Mouse (Mus musculus): Measurements from ENCODE around the gene Spopl. TPM values are rescaled to one million over a fixed set of nuclear protein-coding genes. Genes with fewer than 3 reads are reported as not detected.
A peak's percentile ranks its signal among the peaks of the same experiment; 100 is the strongest.
"Not testable (repeated sequence)": the region's sequence is repeated elsewhere in the genome, so short reads cannot be mapped to it uniquely, and the experiment has no call there.

The Spopl gene
- 0.18 and 0.88 TPM in 2 replicates for polyA plus RNA-seq (2012)

DNA sequence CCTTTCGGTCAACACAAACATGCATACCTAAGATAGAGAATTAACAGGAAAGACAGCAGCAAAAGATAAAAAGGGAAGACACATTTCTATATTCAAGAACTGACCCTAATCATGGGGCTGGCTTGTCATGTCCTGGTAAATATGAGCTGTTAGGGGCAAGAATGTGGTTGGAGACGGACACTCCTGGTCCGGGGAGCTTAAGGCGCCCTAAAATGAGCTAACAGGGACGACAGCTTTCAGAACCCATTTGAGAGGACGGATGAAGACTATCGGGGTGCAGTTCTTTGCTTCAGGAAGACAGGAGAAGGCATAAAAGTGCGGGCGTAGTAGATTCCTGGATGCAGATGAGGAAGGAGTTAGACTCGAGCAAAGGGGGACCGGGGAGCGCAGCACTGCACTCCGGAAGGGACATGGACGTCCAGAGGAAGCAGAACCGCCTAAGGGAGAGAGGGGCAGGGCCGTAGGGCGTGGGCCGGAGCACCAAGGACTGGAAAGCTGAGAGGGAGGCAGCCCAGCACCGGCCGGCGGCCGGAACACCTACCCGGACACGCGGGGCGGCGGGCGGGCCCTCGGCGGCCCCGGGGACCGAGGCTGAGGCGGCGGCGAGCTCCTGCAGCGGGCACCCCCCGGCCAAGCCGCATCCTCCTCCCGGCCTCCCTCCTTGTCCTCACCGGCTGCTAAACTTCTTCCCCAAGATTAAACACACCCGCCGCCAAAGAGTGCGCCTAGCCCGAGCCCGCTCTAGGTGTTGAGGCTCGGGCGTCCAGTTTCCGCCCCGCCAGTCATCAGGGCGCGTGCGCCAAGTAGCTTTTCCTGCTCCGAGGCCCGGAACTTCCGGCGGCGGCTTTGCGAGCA, at the start of gene Spopl:
Gene Spopl (minus strand): TSS at position 805 of the 855 bp plus-strand sequence.
- peaks cover 8% of the 10 kb centered on the region for H3K27me3 ChIP-seq (ENCODE audit: control insufficient read depth)
- peaks cover 37% of the 10 kb centered on the region for H3K4me1 ChIP-seq (ENCODE audit: control insufficient read depth)
- H3K9me3 ChIP-seq (ENCODE audit: control insufficient read depth, low read length) = no peaks in the 10 kb centered on the region
- H3K4me3 ChIP-seq (replicated peaks) = peak within 1 kb of the TSS; percentile 86
- peaks cover 14% of the 10 kb centered on the region for H3K36me3 ChIP-seq (ENCODE audit: control insufficient read depth)
- no peak for TF ChIP-seq TAL1 (IDR thresholded peaks at IDR 0.05; ENCODE audit: low read length)
- TF ChIP-seq GATA1 (IDR thresholded peaks at IDR 0.05; ENCODE audit: low read length) = no peak

DNA sequence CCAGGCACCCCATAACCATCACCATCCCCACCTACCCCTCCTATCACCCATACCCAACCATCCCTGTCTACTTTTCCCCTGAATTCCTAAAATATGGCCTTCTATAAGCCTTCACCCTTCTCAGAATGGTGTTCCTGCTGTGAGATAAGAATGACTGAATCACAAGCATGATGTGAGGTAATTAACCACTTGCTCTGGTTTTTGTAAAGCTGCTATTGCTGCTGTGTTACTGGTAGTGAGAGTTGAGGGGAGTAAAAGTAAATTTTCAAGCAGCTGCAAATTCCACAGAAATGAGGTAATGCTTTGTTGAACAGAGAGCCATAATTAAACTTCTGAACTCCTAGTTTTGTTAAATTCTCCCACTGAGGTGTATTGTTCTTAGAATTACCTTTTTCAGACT, 48.2 kb upstream of the Spopl start:
- H3K9me3 ChIP-seq (ENCODE audit: control insufficient read depth, low read length) = peaks cover 7% of the 10 kb centered on the region
- no peak overlapping the region for H3K4me3 ChIP-seq (replicated peaks)
- TF ChIP-seq TAL1 (IDR thresholded peaks at IDR 0.05; ENCODE audit: low read length) (no peak), GATA1 (IDR thresholded peaks at IDR 0.05; ENCODE audit: low read length) (no peak)
- no peaks in the 10 kb centered on the region for H3K27me3 ChIP-seq (ENCODE audit: control insufficient read depth)
- H3K36me3 ChIP-seq (ENCODE audit: control insufficient read depth) = no peaks in the 10 kb centered on the region
- no peaks in the 10 kb centered on the region for H3K4me1 ChIP-seq (ENCODE audit: control insufficient read depth)

DNA sequence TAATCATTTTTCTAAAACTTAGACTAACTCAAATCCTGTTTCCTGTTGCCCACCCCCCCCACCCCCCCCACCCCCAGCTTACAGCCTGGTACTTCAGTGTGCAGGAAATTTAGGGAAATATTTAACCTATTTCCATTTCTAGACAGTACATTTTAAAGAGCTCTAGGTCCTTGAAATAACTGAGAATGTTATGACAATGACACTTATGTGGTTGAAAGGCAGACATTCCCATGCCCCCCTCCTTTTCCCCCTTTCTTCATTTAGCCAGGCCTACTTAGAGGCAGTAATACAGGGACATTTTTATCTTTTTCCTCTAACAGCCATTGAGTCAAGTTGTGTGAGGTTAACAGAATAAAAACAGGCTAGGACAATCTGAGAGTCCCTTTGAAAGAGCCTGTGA, 46.1 kb upstream of the Spopl start:
- no peak for TF ChIP-seq TAL1 (IDR thresholded peaks at IDR 0.05; ENCODE audit: low read length)
- TF ChIP-seq GATA1 (IDR thresholded peaks at IDR 0.05; ENCODE audit: low read length) = no peak
- Histone ChIP-seq H3K36me3 (ENCODE audit: control insufficient read depth) (no peaks in the 10 kb centered on the region), H3K27me3 (ENCODE audit: control insufficient read depth) (no peaks in the 10 kb centered on the region), H3K4me3 (replicated peaks) (no peak overlapping the region), H3K9me3 (ENCODE audit: control insufficient read depth, low read length) (peaks cover 7% of the 10 kb centered on the region), H3K4me1 (ENCODE audit: control insufficient read depth) (no peaks in the 10 kb centered on the region)

DNA sequence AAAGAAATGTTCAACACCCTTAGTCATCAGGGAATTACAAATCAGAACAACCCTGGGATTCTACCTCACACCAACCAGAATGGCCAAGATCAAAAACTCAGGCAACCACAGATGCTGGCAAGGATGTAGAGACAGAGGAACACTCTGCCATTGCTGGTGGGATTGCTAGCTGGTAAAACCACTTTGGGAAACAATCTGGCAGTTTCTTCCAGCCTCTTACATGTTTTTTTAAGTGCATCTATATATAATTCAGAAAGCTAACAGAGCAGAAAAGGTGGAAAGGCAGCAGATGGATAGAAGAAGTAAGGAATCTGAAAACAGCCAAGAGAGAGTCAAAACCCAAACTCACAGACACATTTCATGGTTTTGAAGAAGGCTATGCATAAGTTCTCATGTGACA, 33.5 kb upstream of the Spopl start:
- no peaks in the 10 kb centered on the region for H3K36me3 ChIP-seq (ENCODE audit: control insufficient read depth)
- TF ChIP-seq GATA1 (IDR thresholded peaks at IDR 0.05; ENCODE audit: low read length) = no peak
- no peak for TF ChIP-seq TAL1 (IDR thresholded peaks at IDR 0.05; ENCODE audit: low read length)
- H3K4me1 ChIP-seq (ENCODE audit: control insufficient read depth) = no peaks in the 10 kb centered on the region
- H3K27me3 ChIP-seq (ENCODE audit: control insufficient read depth) = no peaks in the 10 kb centered on the region
- no peaks in the 10 kb centered on the region for H3K9me3 ChIP-seq (ENCODE audit: control insufficient read depth, low read length)
- H3K4me3 ChIP-seq (replicated peaks) = no peak overlapping the region

DNA sequence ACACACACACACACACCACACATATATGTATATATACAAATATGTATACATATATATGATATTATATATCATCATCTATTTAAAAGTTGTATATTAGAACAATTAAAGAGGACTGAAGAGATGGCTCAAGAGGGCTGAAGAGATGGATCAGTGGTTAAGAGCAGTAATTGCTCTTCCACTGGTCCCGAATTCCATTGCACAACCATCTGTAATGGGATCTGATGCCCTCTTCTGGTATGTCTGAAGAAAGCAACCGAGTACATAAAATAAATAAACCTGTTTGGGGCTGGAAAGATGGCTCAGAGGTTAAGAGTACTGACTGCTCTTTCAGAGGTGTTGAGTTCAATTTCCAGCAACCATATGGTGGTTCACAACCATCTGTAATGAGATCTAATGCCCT, 16.9 kb upstream of the Spopl start:
- H3K9me3 ChIP-seq (ENCODE audit: control insufficient read depth, low read length) = no peaks in the 10 kb centered on the region
- no peaks in the 10 kb centered on the region for H3K4me1 ChIP-seq (ENCODE audit: control insufficient read depth)
- H3K36me3 ChIP-seq (ENCODE audit: control insufficient read depth) = no peaks in the 10 kb centered on the region
- TF ChIP-seq TAL1 (IDR thresholded peaks at IDR 0.05; ENCODE audit: low read length) = no peak
- no peak for TF ChIP-seq GATA1 (IDR thresholded peaks at IDR 0.05; ENCODE audit: low read length)
- H3K4me3 ChIP-seq (replicated peaks) = no peak overlapping the region
- H3K27me3 ChIP-seq (ENCODE audit: control insufficient read depth) = no peaks in the 10 kb centered on the region

DNA sequence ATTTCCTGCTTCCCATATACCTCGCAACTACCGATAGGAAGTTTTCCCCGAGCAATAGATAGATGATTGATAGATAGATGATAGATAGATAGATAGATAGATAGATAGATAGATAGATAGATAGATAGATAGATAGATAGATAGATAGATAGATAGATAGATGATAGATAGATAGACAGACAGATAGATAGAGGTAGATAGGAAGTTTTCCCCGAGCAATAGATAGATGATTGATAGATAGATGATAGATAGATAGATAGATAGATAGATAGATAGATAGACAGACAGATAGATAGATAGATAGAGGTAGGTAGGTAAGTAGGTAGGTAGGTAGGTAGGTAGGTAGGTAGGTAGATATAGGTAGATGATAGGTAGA, 239 bp upstream of the Spopl start:
- not testable (repeated sequence) for H3K27me3 ChIP-seq (ENCODE audit: control insufficient read depth); H3K9me3 ChIP-seq (ENCODE audit: control insufficient read depth, low read length)
- H3K4me3 ChIP-seq (replicated peaks) = peak overlapping the region; percentile 86
- peaks cover 14% of the 10 kb centered on the region for H3K36me3 ChIP-seq (ENCODE audit: control insufficient read depth)
- H3K4me1 ChIP-seq (ENCODE audit: control insufficient read depth) = peaks cover 32% of the 10 kb centered on the region

DNA sequence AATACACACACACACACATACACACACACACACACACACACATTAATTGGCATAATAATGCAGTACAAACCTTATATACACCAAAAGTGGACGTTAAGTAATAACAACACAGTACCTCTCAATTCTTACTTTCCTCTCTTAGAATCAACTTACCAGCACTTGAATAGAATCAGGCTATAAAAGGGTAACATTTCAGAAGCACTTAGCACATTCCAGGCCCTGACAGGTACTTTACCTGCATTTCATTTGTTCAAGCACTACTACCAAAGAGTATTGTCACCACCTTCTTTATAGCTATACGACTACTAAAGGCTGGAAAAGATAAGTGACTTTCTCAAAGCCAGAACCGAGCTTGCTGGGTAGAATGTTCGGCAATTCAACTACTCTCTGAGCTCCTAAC, 1.3 kb downstream of the Spopl start:
- Histone ChIP-seq H3K36me3 (ENCODE audit: control insufficient read depth) (peaks cover 14% of the 10 kb centered on the region), H3K4me1 (ENCODE audit: control insufficient read depth) (peaks cover 44% of the 10 kb centered on the region), H3K9me3 (ENCODE audit: control insufficient read depth, low read length) (no peaks in the 10 kb centered on the region), H3K4me3 (replicated peaks) (peak overlapping the region; percentile 86), H3K27me3 (ENCODE audit: control insufficient read depth) (peaks cover 8% of the 10 kb centered on the region)
- TF ChIP-seq GATA1 (IDR thresholded peaks at IDR 0.05; ENCODE audit: low read length) (no peak), TAL1 (IDR thresholded peaks at IDR 0.05; ENCODE audit: low read length) (no peak)

DNA sequence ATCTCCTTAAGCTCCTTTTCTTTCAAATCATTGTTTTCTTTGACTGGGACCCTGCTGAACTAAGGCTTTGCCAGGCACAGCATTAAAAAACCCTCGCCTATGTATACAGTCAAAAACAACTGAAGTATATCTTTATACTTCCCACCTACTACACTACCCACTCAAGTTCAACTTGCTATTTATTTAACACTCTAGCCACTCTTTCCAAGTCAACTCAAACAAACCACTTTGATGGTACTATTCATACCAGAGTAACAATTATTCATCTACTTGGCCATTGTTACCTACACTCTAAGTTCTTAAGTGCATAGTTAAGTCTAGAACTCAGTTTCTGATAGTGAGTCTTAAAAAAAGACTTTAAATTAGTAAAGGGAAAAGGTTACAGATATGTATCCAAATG, 3.1 kb downstream of the Spopl start:
- Histone ChIP-seq H3K4me3 (replicated peaks) (no peak overlapping the region), H3K27me3 (ENCODE audit: control insufficient read depth) (peaks cover 2% of the 10 kb centered on the region), H3K36me3 (ENCODE audit: control insufficient read depth) (peaks cover 14% of the 10 kb centered on the region), H3K4me1 (ENCODE audit: control insufficient read depth) (peaks cover 60% of the 10 kb centered on the region), H3K9me3 (ENCODE audit: control insufficient read depth, low read length) (no peaks in the 10 kb centered on the region)
- TF ChIP-seq TAL1 (IDR thresholded peaks at IDR 0.05; ENCODE audit: low read length) (no peak), GATA1 (IDR thresholded peaks at IDR 0.05; ENCODE audit: low read length) (no peak)

DNA sequence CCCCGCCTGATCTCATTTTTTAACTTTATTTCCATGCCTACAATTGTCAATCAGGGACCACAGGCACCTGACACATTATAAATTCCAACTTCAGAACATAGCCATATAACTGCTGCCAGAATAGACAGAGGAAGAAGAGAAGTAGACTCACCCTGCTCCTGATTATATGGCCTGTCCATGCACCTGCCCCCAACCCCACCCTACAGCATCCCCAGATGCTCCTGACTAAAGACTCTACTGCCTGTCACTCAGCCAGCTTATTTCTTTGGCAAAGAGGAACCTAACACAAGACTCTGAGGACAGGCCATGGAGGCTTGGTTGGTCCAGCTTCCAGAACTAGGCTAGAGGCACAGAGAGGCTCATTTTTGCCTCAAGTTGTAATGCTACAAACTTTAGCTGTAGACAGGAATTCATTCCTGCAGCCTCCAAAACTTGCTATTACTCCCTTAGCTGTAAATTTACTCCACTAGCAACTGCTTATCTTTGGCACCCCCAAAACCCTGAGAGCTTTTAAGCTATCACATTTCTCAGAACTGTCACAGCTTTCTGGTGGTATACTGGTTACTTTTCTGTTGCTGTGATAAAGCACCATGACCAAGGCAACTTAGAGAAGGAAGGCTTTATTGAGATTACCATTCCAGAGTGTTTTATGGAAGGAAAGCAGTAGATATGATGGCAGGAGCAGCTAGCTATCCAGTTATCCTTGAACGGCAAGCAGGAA, 6.7 kb downstream of the Spopl start:
- Histone ChIP-seq H3K36me3 (ENCODE audit: control insufficient read depth) (peaks cover 23% of the 10 kb centered on the region), H3K9me3 (ENCODE audit: control insufficient read depth, low read length) (no peaks in the 10 kb centered on the region), H3K4me3 (replicated peaks) (peak overlapping the region; percentile 35), H3K27me3 (ENCODE audit: control insufficient read depth) (no peaks in the 10 kb centered on the region), H3K4me1 (ENCODE audit: control insufficient read depth) (peaks cover 78% of the 10 kb centered on the region)
- TF ChIP-seq GATA1 (IDR thresholded peaks at IDR 0.05; ENCODE audit: low read length) = no peak; the same call in 1 of the 2 replicates
- TF ChIP-seq TAL1 (IDR thresholded peaks at IDR 0.05; ENCODE audit: low read length) = no peak

Measured in erythroblast, embryonic 14.5 days (primary cell).